Comparison of ENCODE assay signal across 35 mouse cellular contexts in the genomic region with DNA sequence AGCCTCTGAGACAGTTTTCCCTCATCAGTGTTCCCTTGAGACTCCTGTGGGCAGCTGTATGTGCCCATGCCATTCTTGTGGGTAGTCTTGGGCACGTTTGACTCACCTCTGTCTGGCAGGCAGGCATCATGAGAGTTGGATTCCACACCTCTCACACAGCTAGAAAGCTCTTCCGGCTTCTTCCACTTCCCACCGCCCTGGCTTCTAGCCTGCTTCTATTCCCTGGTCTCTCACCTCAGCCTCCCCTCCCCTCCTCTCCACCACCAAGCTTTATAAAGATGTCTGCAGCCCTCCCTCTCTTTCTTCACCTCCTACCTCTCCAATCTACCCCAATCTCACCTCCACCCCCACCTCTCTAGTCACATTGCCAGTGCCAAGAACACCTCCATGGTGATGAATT. TPM values are rescaled to one million over a fixed set of nuclear protein-coding genes. Genes with fewer than 3 reads are reported as not detected.
DNase-seq lines count a peak whose midpoint lies in the region; ATAC-seq and TF ChIP-seq lines count a peak whose summit lies in the region.
"Had no signal": no experiment of that assay in that cellular context is flagged by ENCODE, and none has a peak within 500 bp of the region (broad histone marks: within the 10 kb centered on the region; RNA-seq: fewer than 3 reads in every experiment).

No protein-coding gene starts in this region.

- ATAC-seq in cerebellum, adult (ENCODE audit: insufficient number of reproducible peaks, low FRiP score, low TSS enrichment), result no peak
- no peak for ATAC-seq in midbrain, embryonic 16.5 days
- ATAC-seq: activated CD4-positive, CD25-positive, alpha-beta regulatory T cell, adult 4 months; forebrain, embryonic 14.5 days; intestine, embryonic 16.5 days; lung, postnatal 0 days had no signal

- 84% methylated on average over 3 of the region's 3 CpGs for WGBS in kidney, adult 2 months
- 78% methylated on average over 3 of the region's 3 CpGs for WGBS in midbrain, embryonic 16.5 days

- peak; percentile 70 to 72 for DNase-seq in frontal cortex, postnatal 36 days (ENCODE audit: low spot score in 2 of 2)
- DNase-seq in frontal cortex, postnatal 10 days (ENCODE audit: low spot score in 2 of 2), result no peak
- DNase-seq in right cerebral cortex, postnatal 25 days, result peak; percentile 64
- DNase-seq in right cerebral cortex, postnatal 10 days (ENCODE audit: low spot score in 2 of 2), result no peak
- peak; percentile 20 to 32 for DNase-seq in left cerebral cortex, postnatal 14 days (ENCODE audit: low spot score in 2 of 2)
- no peak for DNase-seq in kidney, adult 2 months
- DNase-seq: adrenal gland, adult 2 months; adrenal gland, postnatal 36 days; cerebellum, adult 8-10 months; cerebellum, postnatal 25 days; gastrocnemius, adult 2 months; gastrocnemius, postnatal 36 days; heart, adult 18-20 months; heart, postnatal 36 days; kidney, adult 9 months; kidney, postnatal 10 days; liver, embryonic 13.5 days; lung, adult 18-20 months; lung, postnatal 4 days; thymus, adult 18-20 months; thymus, postnatal 25 days had no signal

- H3K9ac ChIP-seq in midbrain, embryonic 16.5 days (ENCODE audit: low read depth, low read length), result no peak overlapping the region
- H3K9ac ChIP-seq: hindbrain, embryonic 13.5 days; limb, embryonic 15.5 days; liver, embryonic 13.5 days; midbrain, embryonic 12.5 days; neural tube, embryonic 13.5 days; stomach, embryonic 15.5 days had no signal

- no peak for TF ChIP-seq CTCF in kidney, adult 2 months (conservative IDR thresholded peaks at IDR 0.05; ENCODE audit: insufficient read depth, insufficient read length, low read depth, low read length)

- intact Hi-C loops in left cerebral cortex, postnatal 14 days (cut with DNase I), result no loop called here

- H3K36me3 ChIP-seq in kidney, adult 2 months (ENCODE audit: control insufficient read depth, insufficient read depth, low read length), result no peaks in the 10 kb centered on the region
- H3K36me3 ChIP-seq in midbrain, embryonic 16.5 days (ENCODE audit: control insufficient read depth, insufficient read depth, low read length), result no peaks in the 10 kb centered on the region
- H3K36me3 ChIP-seq: hindbrain, embryonic 13.5 days; limb, embryonic 10.5 days; limb, embryonic 15.5 days; liver, embryonic 13.5 days; midbrain, embryonic 12.5 days; neural tube, embryonic 13.5 days; stomach, embryonic 15.5 days had no signal

- no peak for TF ChIP-seq POLR2A in kidney, adult 2 months (IDR thresholded peaks at IDR 0.05; ENCODE audit: low read depth, low read length)

- no peaks in the 10 kb centered on the region for H3K4me1 ChIP-seq in kidney, adult 2 months (ENCODE audit: control insufficient read depth, insufficient read depth, low read length)
- H3K4me1 ChIP-seq in midbrain, embryonic 16.5 days (ENCODE audit: control insufficient read depth, insufficient read depth, low read length), result peaks cover 11% of the 10 kb centered on the region; the same call in 1 of the 2 replicates
- H3K4me1 ChIP-seq: liver, embryonic 13.5 days; stomach, embryonic 15.5 days had no signal

- H3K4me2 ChIP-seq in midbrain, embryonic 16.5 days (ENCODE audit: low read length), result no peak overlapping the region
- H3K4me2 ChIP-seq: heart, embryonic 11.5 days; hindbrain, embryonic 13.5 days; limb, embryonic 15.5 days; liver, embryonic 13.5 days; midbrain, embryonic 12.5 days; neural tube, embryonic 13.5 days; stomach, embryonic 15.5 days had no signal

- H3K9me3 ChIP-seq in midbrain, embryonic 16.5 days (replicated peaks; ENCODE audit: control insufficient read depth, low read length, poor library complexity, severe bottlenecking), result no peaks in the 10 kb centered on the region
- H3K9me3 ChIP-seq: hindbrain, embryonic 13.5 days; limb, embryonic 10.5 days; limb, embryonic 15.5 days; liver, embryonic 13.5 days; neural tube, embryonic 13.5 days; stomach, embryonic 15.5 days had no signal

- no peaks in the 10 kb centered on the region for H3K27me3 ChIP-seq in kidney, adult 2 months (replicated peaks; ENCODE audit: control insufficient read depth, insufficient read depth, low read length)
- H3K27me3 ChIP-seq in midbrain, embryonic 16.5 days (ENCODE audit: control insufficient read depth, insufficient read depth, low read depth, low read length), result no peaks in the 10 kb centered on the region
- H3K27me3 ChIP-seq: hindbrain, embryonic 13.5 days; limb, embryonic 15.5 days; liver, embryonic 13.5 days; neural tube, embryonic 13.5 days; stomach, embryonic 15.5 days had no signal

- no peak overlapping the region for H3K27ac ChIP-seq in kidney, adult 2 months (ENCODE audit: insufficient read depth, low read depth, low read length)
- H3K27ac ChIP-seq in midbrain, embryonic 16.5 days (ENCODE audit: low read length), result no peak overlapping the region
- H3K27ac ChIP-seq: gastrocnemius, adult 2 months; hindbrain, embryonic 13.5 days; limb, embryonic 10.5 days; limb, embryonic 15.5 days; liver, embryonic 13.5 days; midbrain, embryonic 12.5 days; neural tube, embryonic 13.5 days; stomach, embryonic 15.5 days had no signal

- H3K4me3 ChIP-seq in kidney, adult 2 months (ENCODE audit: insufficient read depth, low read depth, low read length), result no peak overlapping the region
- no peak overlapping the region for H3K4me3 ChIP-seq in midbrain, embryonic 16.5 days (ENCODE audit: low read depth, low read length)
- H3K4me3 ChIP-seq: gastrocnemius, adult 2 months; hindbrain, embryonic 13.5 days; limb, embryonic 10.5 days; limb, embryonic 15.5 days; liver, embryonic 13.5 days; megakaryocyte, embryonic 14.5 days; midbrain, embryonic 12.5 days; neural tube, embryonic 13.5 days; stomach, embryonic 15.5 days had no signal

RNA-seq across cellular contexts. Expression of gene Gadl1, which starts 30.2 kb away (rescaled TPM):
- under 1 TPM; 0.40 to 0.62 TPM for total RNA-seq in left cerebral cortex, postnatal 14 days (2021)
- polyA plus RNA-seq in kidney, adult 2 months (2012; rRNA removed), result not detected in 2 replicates
- polyA plus RNA-seq in midbrain, embryonic 16.5 days (2015; fragmentation: Nextera tagmentation; extraction: Ambion mirVana), result 0.13 and 0.29 TPM in 2 replicates
- total RNA-seq: heart, adult 18-20 months; heart, postnatal 36 days had no signal

Comparison
In these comparisons a context has a peak if more than half of its experiments do, and no peak if none do; other contexts are left out.
1. DNase-seq: peak in frontal cortex, postnatal 36 days (2 of 2), right cerebral cortex, postnatal 25 days (single experiment) and left cerebral cortex, postnatal 14 days (2 of 2); none in frontal cortex, postnatal 10 days (0 of 2), right cerebral cortex, postnatal 10 days (0 of 2) and kidney, adult 2 months (single experiment).